ENCODE assay signal across 8 mouse cellular contexts in genomic region chr15:99393386-99394252, GRCm38 (mm10). TPM values are rescaled to one million over a fixed set of nuclear protein-coding genes. Genes with fewer than 3 reads are reported as not detected.
DNase-seq lines count a peak whose midpoint lies in the region; ATAC-seq lines count a peak whose summit lies in the region.

No protein-coding gene starts in this region.

- H3K27me3 ChIP-seq in embryonic facial prominence, embryonic 15.5 days, result no peaks in the 10 kb centered on the region
- no peaks in the 10 kb centered on the region for H3K27me3 ChIP-seq in limb, embryonic 12.5 days
- H3K27me3 ChIP-seq in midbrain, embryonic 11.5 days (ENCODE audit: control insufficient read depth, insufficient read depth, low read length), result no peaks in the 10 kb centered on the region

- peak overlapping the region; percentile 97 for H3K27ac ChIP-seq in embryonic facial prominence, embryonic 15.5 days (replicated peaks)
- peak overlapping the region; percentile 86 for H3K27ac ChIP-seq in limb, embryonic 12.5 days
- peak overlapping the region; percentile 54; the same call in 1 of the 2 replicates for H3K27ac ChIP-seq in midbrain, embryonic 11.5 days (ENCODE audit: low read depth, low read length)

- ATAC-seq in CD4-positive, CD25-positive, alpha-beta regulatory T cell, adult 4 months, result peak; percentile 60
- peak; percentile 25; the same call in 1 of the 2 replicates for ATAC-seq in embryonic facial prominence, embryonic 15.5 days (ENCODE audit: insufficient number of reproducible peaks, low FRiP score, low TSS enrichment, low read depth)
- ATAC-seq in hematopoietic stem cell, adult 5-6 weeks (replicated peaks in 1 of 2; ENCODE audit: insufficient read depth in 1 of 2, low FRiP score in 2 of 2, low TSS enrichment in 1 of 2, low read depth in 1 of 2, poor library complexity in 2 of 2, severe bottlenecking in 2 of 2), result peak; percentile 40 to 52; a peak in 3 of 4 replicates
- ATAC-seq in limb, embryonic 12.5 days (ENCODE audit: insufficient number of reproducible peaks, insufficient read depth, low FRiP score, low TSS enrichment, low read depth), result peak; percentile 8; the same call in 1 of the 2 replicates
- ATAC-seq in midbrain, embryonic 11.5 days (ENCODE audit: low FRiP score), result peak; percentile 10; the same call in 1 of the 2 replicates

- peak overlapping the region; percentile 90 for H3K4me3 ChIP-seq in embryonic facial prominence, embryonic 15.5 days (replicated peaks)
- H3K4me3 ChIP-seq in limb, embryonic 12.5 days (replicated peaks), result peak overlapping the region; percentile 79
- H3K4me3 ChIP-seq in midbrain, embryonic 11.5 days (ENCODE audit: low read depth, low read length), result peak overlapping the region; percentile 78

- peaks cover 41% of the 10 kb centered on the region for H3K4me1 ChIP-seq in embryonic facial prominence, embryonic 15.5 days
- peaks cover 42% of the 10 kb centered on the region for H3K4me1 ChIP-seq in limb, embryonic 12.5 days (replicated peaks)
- H3K4me1 ChIP-seq in midbrain, embryonic 11.5 days (ENCODE audit: control insufficient read depth, insufficient read depth, low read length), result peaks cover 23% of the 10 kb centered on the region

- DNase-seq in MN1 (ENCODE audit: low spot score), result peak; percentile 79
- no peak for DNase-seq in midbrain, embryonic 11.5 days (ENCODE audit: low spot score, missing footprints)
- no peak for DNase-seq in retina, embryonic 14.5 days (ENCODE audit: low spot score)
- DNase-seq in right cerebral cortex, postnatal 25 days, result no peak

- 4% methylated on average over 24 of the region's 24 CpGs for WGBS in embryonic facial prominence, embryonic 15.5 days
- 9% methylated on average over 24 of the region's 24 CpGs for WGBS in limb, embryonic 12.5 days
- 13% methylated on average over 24 of the region's 24 CpGs for WGBS in midbrain, embryonic 11.5 days

- H3K4me2 ChIP-seq in embryonic facial prominence, embryonic 15.5 days (replicated peaks), result peak overlapping the region; percentile 79
- peak overlapping the region; percentile 98 for H3K4me2 ChIP-seq in limb, embryonic 12.5 days
- H3K4me2 ChIP-seq in midbrain, embryonic 11.5 days, result peak overlapping the region; percentile 99

- H3K9ac ChIP-seq in embryonic facial prominence, embryonic 15.5 days, result peak overlapping the region; percentile 85
- H3K9ac ChIP-seq in limb, embryonic 12.5 days (replicated peaks), result peak overlapping the region; percentile 87
- H3K9ac ChIP-seq in midbrain, embryonic 11.5 days (ENCODE audit: low read length), result peak overlapping the region; percentile 87

- no peaks in the 10 kb centered on the region for H3K36me3 ChIP-seq in embryonic facial prominence, embryonic 15.5 days
- no peaks in the 10 kb centered on the region for H3K36me3 ChIP-seq in limb, embryonic 12.5 days
- no peaks in the 10 kb centered on the region for H3K36me3 ChIP-seq in midbrain, embryonic 11.5 days (ENCODE audit: control insufficient read depth, insufficient read depth, low read length)

- H3K9me3 ChIP-seq in embryonic facial prominence, embryonic 15.5 days (replicated peaks), result no peaks in the 10 kb centered on the region
- H3K9me3 ChIP-seq in limb, embryonic 12.5 days, result no peaks in the 10 kb centered on the region
- no peaks in the 10 kb centered on the region for H3K9me3 ChIP-seq in midbrain, embryonic 11.5 days (ENCODE audit: control insufficient read depth, low read length)

RNA-seq across cellular contexts. Expression of gene Tmbim6, which starts 0.9 kb away (rescaled TPM):
- 1,000 to 10,000 TPM; 1,029 to 1,509 TPM for polyA plus RNA-seq in CD4-positive, CD25-positive, alpha-beta regulatory T cell, adult 4 months (2017; shearing (Covaris generic))
- 338 and 362 TPM in 2 replicates for polyA plus RNA-seq in embryonic facial prominence, embryonic 15.5 days (2015; fragmentation: Nextera tagmentation; extraction: Ambion mirVana)
- 120 and 133 TPM in 2 replicates for total RNA-seq in hematopoietic stem cell, adult 5-6 weeks (2017)
- polyA plus RNA-seq in limb, embryonic 12.5 days (2016; fragmentation: Nextera tagmentation; extraction: Ambion mirVana), result 240 and 252 TPM in 2 replicates
- 228 and 248 TPM in 2 replicates for polyA plus RNA-seq in midbrain, embryonic 11.5 days (2014; fragmentation: Nextera tagmentation; extraction: Ambion mirVana)

RNA-seq across cellular contexts. Expression of gene Fmnl3, which starts 23.3 kb away (rescaled TPM):
- 10 to 100 TPM in 1 of 2 experiments, 1 to 10 TPM in 1; 7.7 to 16.0 TPM for polyA plus RNA-seq in CD4-positive, CD25-positive, alpha-beta regulatory T cell, adult 4 months (2017; shearing (Covaris generic))
- polyA plus RNA-seq in embryonic facial prominence, embryonic 15.5 days (2015; fragmentation: Nextera tagmentation; extraction: Ambion mirVana), result 28.3 and 28.9 TPM in 2 replicates
- total RNA-seq in hematopoietic stem cell, adult 5-6 weeks (2017), result 16.5 and 20.1 TPM in 2 replicates
- polyA plus RNA-seq in limb, embryonic 12.5 days (2016; fragmentation: Nextera tagmentation; extraction: Ambion mirVana), result 33.6 and 40.6 TPM in 2 replicates
- polyA plus RNA-seq in midbrain, embryonic 11.5 days (2014; fragmentation: Nextera tagmentation; extraction: Ambion mirVana), result 8.6 and 8.9 TPM in 2 replicates

Comparison
In these comparisons a context has a peak if more than half of its experiments do, and no peak if none do; other contexts are left out.
1. ATAC-seq: peak in every context shown above with its lines; median percentile 60 in CD4-positive, CD25-positive, alpha-beta regulatory T cell, adult 4 months; 46 in hematopoietic stem cell, adult 5-6 weeks; 25 in embryonic facial prominence, embryonic 15.5 days; 10 in midbrain, embryonic 11.5 days; 8 in limb, embryonic 12.5 days.